Mouse (Mus musculus) CH12.LX (cell line): ENCODE measurements at regions not wholly inside any gene's neighbourhood (a gene's known extent, or its start where the extent isn't known, plus 50 kb on each side); places are given as distances from the start of the nearest gene placed in this dataset.

Experiments used
- CHD1 ChIP-seq: IDR thresholded peaks from 2 replicates; pipeline ENCODE4 v1.6.1; 2012; ENCODE audit warnings: low read depth, low read length, improper control_type of control experiment, inconsistent platforms
- CTCF ChIP-seq, 2 experiments: IDR thresholded peaks in 1 of 2; conservative IDR thresholded peaks in 1 of 2; 2 replicates each; pipeline ENCODE4 v1.5.1; 2011 to 2012; ENCODE audit warnings: low read depth in 2 of 2, low read length in 2 of 2, improper control_type of control experiment in 1 of 2, inconsistent platforms in 1 of 2, mild to moderate bottlenecking in 1 of 2, moderate library complexity in 1 of 2
- ELF1 ChIP-seq: IDR thresholded peaks from 2 replicates; pipeline ENCODE4 v1.6.1; 2014; ENCODE audit warnings: low read depth, mild to moderate bottlenecking, inconsistent platforms, low read length, improper control_type of control experiment
- EP300 ChIP-seq: IDR thresholded peaks from 2 replicates; pipeline ENCODE4 v1.6.1; 2011; ENCODE audit warnings: low read length, improper control_type of control experiment
- KAT2A ChIP-seq: IDR thresholded peaks from 2 replicates; pipeline ENCODE4 v1.6.1; 2012; ENCODE audit warnings: low read length, improper control_type of control experiment, inconsistent platforms; ENCODE audit not compliant: insufficient replicate concordance
- MAFK ChIP-seq: IDR thresholded peaks from 2 replicates; pipeline ENCODE4 v1.6.1; 2011; ENCODE audit warnings: low read length, improper control_type of control experiment; ENCODE audit not compliant: insufficient replicate concordance
- MAX ChIP-seq: IDR thresholded peaks from 2 replicates; pipeline ENCODE4 v1.6.1; 2011; ENCODE audit warnings: low read length, improper control_type of control experiment
- POLR2A ChIP-seq: IDR thresholded peaks from 2 replicates; pipeline ENCODE4 v1.6.1; 2011; ENCODE audit warnings: low read depth, mild to moderate bottlenecking, improper control_type of control experiment, low read length
- TBP ChIP-seq: conservative IDR thresholded peaks from 2 replicates; pipeline ENCODE4 v1.6.1; 2011; ENCODE audit warnings: low read depth, low read length, improper control_type of control experiment
- USF2 ChIP-seq: conservative IDR thresholded peaks from 2 replicates; pipeline ENCODE4 v1.6.1; 2011; ENCODE audit warnings: low read depth, low read length, improper control_type of control experiment
- ZMIZ1 ChIP-seq: IDR thresholded peaks from 2 replicates; pipeline ENCODE4 v1.6.1; 2012; ENCODE audit warnings: low read depth, mild to moderate bottlenecking, inconsistent platforms, low read length, improper control_type of control experiment

DNA sequence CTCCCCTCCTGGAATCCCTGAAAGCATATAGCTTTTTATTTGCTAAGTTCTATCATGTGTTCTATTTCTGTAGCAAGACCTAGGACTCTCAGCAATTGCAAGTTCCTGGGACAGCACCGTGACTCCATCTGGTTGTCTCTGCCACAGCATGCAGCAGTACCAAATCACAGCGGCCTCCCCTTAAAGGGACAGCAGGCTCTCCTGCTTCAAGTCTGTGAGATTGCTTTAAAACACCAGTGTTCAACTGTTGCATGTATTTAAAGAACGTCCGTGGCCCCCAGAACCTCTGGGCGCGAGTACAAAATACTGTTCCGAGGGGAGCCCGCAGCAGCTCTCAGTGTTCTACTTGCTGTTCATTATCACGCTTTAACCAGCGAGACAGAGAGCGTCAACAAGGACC, 346.0 kb upstream of the Jarid2 start:
- TF ChIP-seq ZMIZ1 (no peak), CTCF (conservative IDR thresholded peaks at IDR 0.05 in 1 of 2, IDR thresholded peaks at IDR 0.05 in 1 of 2; ENCODE audit: low read depth in 2 of 2, low read length in 2 of 2) (no peak), POLR2A (no peak), USF2 (no peak), MAX (no peak), EP300 (no peak), KAT2A (no peak), TBP (no peak), MAFK (no peak), ELF1 (0 out of 2 replicates have a peak, but pooled peaks have one; percentile 8), CHD1 (no peak)
